Mouse (Mus musculus) ovary, postnatal 14 days (tissue): ENCODE measurements around the gene Agt.

ENCODE experiments used
- DNase-seq: peaks from one replicate; pipeline ENCODE4 v3.0.0; 2022; ENCODE audit warnings: low spot score

The Agt gene

GRCm38 (mm10) chr8:124551011-124551661 is 18.4 kb downstream of the Agt start:
- no peak for DNase-seq

GRCm38 (mm10) chr8:124548187-124548586 is 21.3 kb downstream of the Agt start:
- DNase-seq: no peak

DNA sequence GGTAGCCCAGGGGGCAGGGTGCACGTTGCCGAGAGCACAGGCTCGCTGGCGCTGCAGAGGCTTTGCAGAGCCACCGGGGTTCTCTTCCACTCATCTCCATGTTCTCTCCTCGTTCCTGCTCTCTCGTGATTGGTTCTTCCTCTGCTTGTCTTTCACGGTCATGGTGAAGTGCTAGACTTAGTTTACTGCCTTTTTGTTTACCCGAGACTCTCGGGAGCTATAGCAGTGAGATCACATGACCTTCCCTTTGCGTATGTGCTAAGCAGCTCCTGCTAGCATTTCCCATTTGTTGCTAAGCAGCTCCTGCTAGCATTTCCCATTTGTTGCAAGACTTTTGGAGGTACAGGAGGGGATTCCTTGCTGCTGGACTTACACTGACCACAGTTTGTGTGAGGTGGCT is 22.2 kb downstream of the Agt start:
- DNase-seq: no peak

- DNase-seq: no peak
Observed at GRCm38 (mm10) chr8:124546815-124547214, 22.7 kb downstream of the Agt start.

DNA sequence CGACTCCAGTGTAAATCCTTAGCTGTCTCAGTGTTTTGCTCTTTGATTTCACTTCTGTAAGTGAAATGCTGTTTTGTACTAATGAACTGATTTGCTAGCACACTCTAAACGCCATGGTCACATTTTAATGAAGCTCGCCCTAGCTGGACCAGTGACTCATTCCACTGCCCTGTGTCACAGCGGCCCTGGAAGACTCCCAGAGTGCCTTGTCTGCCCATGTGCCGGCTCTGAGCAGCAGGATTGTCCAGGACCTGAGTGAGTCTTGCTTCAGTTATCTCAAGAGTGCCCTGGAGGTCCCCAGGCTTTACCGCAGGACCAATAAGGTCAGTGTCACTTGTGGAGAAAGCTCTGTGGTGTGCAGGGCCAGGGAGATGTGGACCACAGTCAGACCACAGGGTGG is 23.1 kb downstream of the Agt start:
- no peak for DNase-seq

DNA sequence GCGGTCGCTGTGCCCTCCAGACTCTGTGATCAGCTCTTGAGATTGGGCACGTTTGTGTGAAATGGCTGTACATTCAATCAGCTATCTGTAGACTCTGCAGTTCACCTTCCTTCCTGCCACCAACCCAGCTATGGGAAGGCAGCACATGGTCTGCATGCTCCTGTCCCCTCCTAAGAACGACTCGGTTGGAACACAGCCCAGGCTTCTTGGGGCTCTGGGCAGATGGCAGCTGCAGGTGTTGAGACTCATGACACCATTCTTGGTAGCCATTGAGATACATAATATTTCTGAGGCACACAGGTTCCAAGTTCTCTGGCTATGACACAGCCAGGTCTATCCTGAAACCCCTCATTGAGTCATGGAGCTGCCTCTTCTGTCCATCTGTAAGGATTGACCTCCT is 26.2 kb downstream of the Agt start:
- no peak for DNase-seq

GRCm38 (mm10) chr8:124542001-124542400 is 27.5 kb downstream of the Agt start:
- no peak for DNase-seq

- no peak for DNase-seq
Observed at GRCm38 (mm10) chr8:124540906-124541305, 28.6 kb downstream of the Agt start.

- no peak for DNase-seq
Observed at GRCm38 (mm10) chr8:124535451-124535850, 34.1 kb downstream of the Agt start.

- DNase-seq: no peak
Observed at GRCm38 (mm10) chr8:124532626-124533025, 36.9 kb downstream of the Agt start.

- DNase-seq: no peak
Observed at GRCm38 (mm10) chr8:124530996-124531395, 38.5 kb downstream of the Agt start.

DNA sequence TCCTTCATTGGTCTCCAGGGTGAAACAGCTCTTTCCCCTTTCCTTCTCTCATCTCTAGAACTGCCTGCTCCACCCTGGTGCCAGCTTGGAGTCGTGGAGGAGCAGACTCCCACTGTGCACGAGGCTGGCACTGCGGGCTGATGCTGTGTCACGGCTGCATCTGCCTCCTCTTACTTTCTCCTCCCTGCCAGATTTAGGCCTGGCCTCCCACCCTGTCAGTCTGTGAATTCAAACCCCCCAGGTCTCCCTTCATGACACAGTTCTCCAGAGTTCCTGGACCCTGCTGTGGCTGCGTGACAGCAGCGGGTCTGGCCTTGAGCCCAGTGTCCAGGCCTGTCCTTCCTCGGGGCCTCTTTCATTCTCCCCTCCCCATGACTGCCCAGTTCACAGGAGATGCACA is 39.0 kb downstream of the Agt start:
- DNase-seq: no peak

DNA sequence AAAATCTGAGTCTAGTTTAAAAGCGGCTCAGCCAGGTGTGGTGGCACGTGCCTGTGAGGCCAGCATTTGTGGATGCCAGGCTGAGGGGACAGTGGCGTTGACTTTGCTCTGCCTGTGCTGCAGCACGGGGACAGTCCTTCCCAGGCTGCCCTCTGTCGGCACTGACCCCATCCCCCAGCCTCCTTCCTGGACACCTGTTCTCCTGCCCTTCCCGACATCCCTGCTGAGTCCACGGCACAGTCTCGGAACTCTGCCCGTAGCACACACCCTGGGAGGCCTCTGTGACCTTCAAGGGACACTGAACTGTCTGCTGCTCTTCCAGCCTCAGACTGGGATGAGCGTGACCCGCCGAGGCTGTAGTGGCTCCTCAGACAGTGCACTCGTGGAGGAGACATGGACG is 39.4 kb downstream of the Agt start:
- DNase-seq: no peak

GRCm38 (mm10) chr8:124526261-124526660 is 43.2 kb downstream of the Agt start:
- no peak for DNase-seq

DNA sequence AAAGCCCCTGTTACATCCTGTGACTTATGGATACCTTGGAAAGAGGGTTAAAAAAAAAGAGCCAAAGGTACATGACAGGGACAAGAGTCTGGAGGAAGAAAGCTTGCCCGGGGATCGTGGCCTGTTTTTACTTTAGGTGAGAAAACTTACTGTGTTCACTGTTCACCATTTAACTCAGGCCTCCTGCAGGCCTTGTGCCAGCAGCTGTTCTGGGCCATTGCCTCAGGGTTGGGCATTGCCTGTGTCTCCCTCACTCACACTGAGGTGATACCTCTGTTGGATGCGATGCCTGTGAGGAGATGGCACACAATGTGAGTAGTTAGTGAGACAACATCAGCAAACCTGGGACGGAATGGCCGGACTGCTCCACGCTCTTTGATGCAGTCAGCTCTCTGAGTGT is 47.6 kb downstream of the Agt start:
- DNase-seq: no peak

GRCm38 (mm10) chr8:124520249-124521080 is 49.0 kb downstream of the Agt start, which contains the start of gene Cog2:
Cog2 (plus strand) TSS chr8:124520767.
- peak; percentile 83 for DNase-seq

GRCm38 (mm10) chr8:124517142-124517541 is 52.4 kb downstream of the Agt start:
- no peak for DNase-seq

DNA sequence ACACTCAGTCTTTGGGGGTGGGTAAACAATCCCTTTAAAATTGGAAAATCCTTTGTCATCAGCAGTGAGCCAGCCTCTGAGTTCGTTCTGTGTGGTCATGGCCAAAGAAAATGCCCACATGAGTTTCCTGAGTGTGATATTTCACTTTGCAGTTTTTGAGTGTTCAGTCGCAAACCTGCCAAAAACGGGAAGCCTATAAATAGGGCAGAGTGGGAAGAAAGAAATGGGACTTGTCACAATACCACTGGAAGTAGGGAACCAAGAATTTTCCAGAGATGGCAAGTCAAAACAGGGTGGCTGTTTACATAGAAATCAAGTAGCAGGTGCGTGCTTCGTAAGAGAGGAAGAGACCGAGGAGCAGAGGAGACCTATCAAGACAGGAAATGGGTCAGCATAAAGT is 53.0 kb downstream of the Agt start:
- DNase-seq: no peak

- no peak for DNase-seq
Observed at GRCm38 (mm10) chr8:124516039-124516438, 53.5 kb downstream of the Agt start.

GRCm38 (mm10) chr8:124509156-124509555 is 60.4 kb downstream of the Agt start:
- no peak for DNase-seq

GRCm38 (mm10) chr8:124508321-124508695 is 61.2 kb downstream of the Agt start:
- no peak for DNase-seq

DNA sequence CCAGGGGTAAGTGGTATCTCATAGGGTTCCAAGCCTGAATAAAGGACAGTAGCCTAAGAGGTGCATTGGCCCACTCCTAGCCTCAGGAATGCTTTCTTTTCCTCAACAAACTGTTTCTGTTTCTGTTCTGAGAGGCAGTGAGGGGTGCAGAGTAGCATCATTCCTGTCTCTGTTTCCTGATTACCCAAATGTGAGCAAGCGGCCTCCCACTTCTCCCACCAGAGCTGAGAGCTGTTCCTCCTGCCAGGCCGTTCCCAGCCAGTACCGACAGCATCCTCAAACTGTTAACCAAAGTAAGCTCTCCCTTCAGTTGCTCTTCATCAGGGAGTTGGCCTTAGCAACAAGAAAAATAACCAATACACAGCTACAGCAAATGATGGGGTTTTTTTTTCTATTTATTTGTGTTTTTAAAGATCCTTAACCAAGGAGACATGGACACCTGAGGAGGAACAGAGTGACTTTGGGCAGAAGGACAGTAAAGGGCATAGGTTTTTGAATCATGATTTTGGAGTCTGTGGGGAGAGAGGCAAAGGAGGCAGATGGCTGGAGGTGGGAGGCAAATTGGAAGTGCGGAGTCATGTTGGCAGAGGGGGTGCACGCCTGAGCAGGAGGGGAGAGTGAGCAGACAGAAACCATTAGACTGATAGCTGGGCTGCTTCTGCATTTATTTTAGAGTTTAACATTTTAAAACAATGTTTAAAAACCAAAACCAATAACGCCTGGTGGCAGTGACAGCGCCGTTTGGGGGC is 61.8 kb downstream of the Agt start:
- DNase-seq: no peak
